Mouse (Mus musculus): ENCODE data around the gene Pfn1. TPM values are rescaled to one million over a fixed set of nuclear protein-coding genes. Genes with fewer than 3 reads are reported as not detected.

The Pfn1 gene
- total RNA-seq, 1 experiment from 2014 or later, result 922 TPM

Other genes with a start within 250 kb of the Pfn1 start
- gene Pelp1, start 244.6 kb downstream of the Pfn1 start, total RNA-seq (2021), result 23.3 and 26.7 TPM in 2 replicates
- gene Arrb2, start 222.0 kb downstream of the Pfn1 start, total RNA-seq (2021), result 17.1 and 29.9 TPM in 2 replicates
- gene Med11, start 202.7 kb downstream of the Pfn1 start, total RNA-seq (2021), result 23.0 and 25.4 TPM in 2 replicates
- 1.5 and 1.8 TPM in 2 replicates for gene Zmynd15, start 195.2 kb downstream of the Pfn1 start, total RNA-seq (2021)
- 5.5 and 7.1 TPM in 2 replicates for gene Cxcl16, start 194.7 kb downstream of the Pfn1 start, total RNA-seq (2021)
- not detected in 2 replicates for gene Tm4sf5, start 149.4 kb downstream of the Pfn1 start, total RNA-seq (2021)
- gene Vmo1, start 140.0 kb downstream of the Pfn1 start, total RNA-seq (2021), result not detected in 2 replicates
- 1.2 TPM in 1 of 2 replicates, not detected in the other for gene Gltpd2, start 135.4 kb downstream of the Pfn1 start, total RNA-seq (2021)
- 254 and 270 TPM in 2 replicates for gene Psmb6, start 129.3 kb downstream of the Pfn1 start, total RNA-seq (2021)
- gene Gm40193, start 121.7 kb downstream of the Pfn1 start, total RNA-seq (2021), result not detected in 2 replicates
- gene Pld2, start 114.6 kb downstream of the Pfn1 start, total RNA-seq (2021), result 8.7 and 14.5 TPM in 2 replicates
- gene Mink1, start 91.8 kb downstream of the Pfn1 start, total RNA-seq (2021), result 45.7 and 58.9 TPM in 2 replicates
- gene 4930544D05Rik, start 38.8 kb downstream of the Pfn1 start, total RNA-seq (2021), result not detected in 2 replicates
- not detected in 2 replicates for gene Chrne, start 35.4 kb downstream of the Pfn1 start, total RNA-seq (2021)
- not detected in 2 replicates for gene Gp1ba, start 15.5 kb downstream of the Pfn1 start, total RNA-seq (2021)
- gene Rnf167, start 7.4 kb downstream of the Pfn1 start, total RNA-seq (2021), result 92.7 and 106 TPM in 2 replicates
- gene Slc25a11, start 7.2 kb downstream of the Pfn1 start, total RNA-seq (2021), result 122 and 146 TPM in 2 replicates
- 17.9 and 28.3 TPM in 2 replicates for gene Eno3, start 2.6 kb upstream of the Pfn1 start, total RNA-seq (2021)
- gene Spag7, start 14.8 kb upstream of the Pfn1 start, total RNA-seq (2021), result 88.3 and 97.4 TPM in 2 replicates
- 50.2 and 51.3 TPM in 2 replicates for gene Camta2, start 33.5 kb upstream of the Pfn1 start, total RNA-seq (2021)
- 9.1 and 12.2 TPM in 2 replicates for gene Inca1, start 45.5 kb upstream of the Pfn1 start, total RNA-seq (2021)
- 173 and 182 TPM in 2 replicates for gene Kif1c, start 45.9 kb upstream of the Pfn1 start, total RNA-seq (2021)
- gene Zfp3, start 109.6 kb upstream of the Pfn1 start, total RNA-seq (2021), result 10.8 and 13.4 TPM in 2 replicates
- gene Scimp, start 157.9 kb upstream of the Pfn1 start, total RNA-seq (2021), result 0.79 and 0.90 TPM in 2 replicates
- 166 and 181 TPM in 2 replicates for gene Rabep1, start 190.1 kb upstream of the Pfn1 start, total RNA-seq (2021)

All from adrenal gland, postnatal 25 days (tissue).